Mouse (Mus musculus) ES-E14 (cell line): ENCODE measurements at regions not wholly inside any gene's neighbourhood (a gene's known extent, or its start where the extent isn't known, plus 50 kb on each side); places are given as distances from the start of the nearest gene placed in this dataset.

Experiments used
- CHD2 ChIP-seq: IDR thresholded peaks from 2 replicates; pipeline ENCODE4 v1.6.1; 2014; ENCODE audit warnings: mild to moderate bottlenecking, low read depth, low read length, inconsistent platforms
- HCFC1 ChIP-seq: IDR thresholded peaks from 2 replicates; pipeline ENCODE4 v1.6.1; 2012; ENCODE audit warnings: low read length, inconsistent platforms, borderline replicate concordance; ENCODE audit not compliant: insufficient read depth
- ZC3H11A ChIP-seq: IDR thresholded peaks from 2 replicates; pipeline ENCODE4 v1.6.1; 2012; ENCODE audit warnings: low read depth, mild to moderate bottlenecking, inconsistent platforms, low read length, borderline replicate concordance

- TF ChIP-seq ZC3H11A (no peak), HCFC1 (no peak), CHD2 (no peak)
These were observed 266.4 kb downstream of the Atp23 start for GRCm38 (mm10) chr10:126634731-126635130.
